Mouse (Mus musculus) monocyte, adult 2 months (primary cell): Measurements from ENCODE around the gene Mid1.

Experiments used
- DNase-seq, 2 experiments: peaks; one replicate each; pipeline ENCODE4 v3.0.0; 2022; ENCODE audit warnings: low spot score in 2 of 2, low read depth in 1 of 2

Gene Mid1

DNA sequence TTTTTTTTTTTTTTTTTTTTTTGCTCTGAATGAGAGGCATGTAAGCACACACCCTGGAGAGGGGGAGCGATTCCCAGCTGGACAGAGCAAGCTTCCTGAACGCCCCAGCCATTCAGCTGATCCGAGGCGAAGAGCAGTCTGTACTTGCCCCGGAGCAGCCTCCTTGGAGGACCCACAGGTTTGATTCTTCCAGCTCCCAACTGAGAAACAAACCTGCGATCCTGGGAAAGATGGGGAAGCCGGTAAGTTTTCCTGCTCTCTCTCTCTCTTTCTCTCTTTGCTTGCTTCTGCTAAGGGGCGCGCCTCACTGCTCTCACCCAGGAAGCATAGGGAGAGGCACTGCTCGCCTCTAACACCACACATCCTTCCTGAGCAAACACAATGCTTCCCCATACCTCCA, at the start of gene Mid1:
Gene Mid1, plus strand, starts transcription at position 69 of the 400 bp plus-strand sequence.
- DNase-seq, result no peak

DNA sequence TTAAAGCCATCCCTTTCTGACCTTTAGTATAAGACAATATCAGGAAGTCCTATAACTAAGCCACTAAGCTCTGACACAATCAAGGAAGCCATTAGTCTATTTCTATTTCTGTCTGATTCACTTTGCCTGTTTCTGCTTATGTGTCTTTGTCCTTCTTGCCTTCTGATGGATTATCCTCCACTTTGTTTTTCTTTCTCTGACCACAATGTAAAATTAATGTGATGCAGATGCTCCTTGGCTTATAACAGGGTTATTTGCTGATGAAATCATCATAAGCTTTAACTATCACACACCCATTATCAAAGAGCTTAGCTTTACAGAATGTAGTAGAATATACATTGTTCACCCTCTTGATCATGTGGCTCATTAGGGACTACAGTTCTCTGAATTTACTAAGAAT, 11.9 kb upstream of the Mid1 start:
- no peak for DNase-seq

DNA sequence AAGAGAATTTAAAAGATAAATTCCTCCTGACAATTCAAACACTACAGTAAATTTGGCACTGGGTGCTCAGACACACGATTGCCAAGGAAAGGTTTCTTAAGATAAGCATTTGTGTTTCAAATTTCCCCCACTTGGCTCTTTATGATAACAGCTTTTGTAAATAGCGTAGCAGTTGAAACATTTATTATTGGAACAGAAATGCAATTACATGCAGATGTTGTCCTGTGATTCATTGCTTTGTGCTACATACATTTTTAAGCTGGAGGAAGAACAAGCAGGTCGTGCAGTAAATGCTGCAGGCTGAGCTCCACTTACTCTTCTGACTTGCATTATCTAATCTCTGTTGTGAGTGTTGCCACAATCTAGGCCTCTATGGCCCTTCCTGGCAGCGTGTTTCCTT, 8.7 kb upstream of the Mid1 start:
- DNase-seq, result no peak

DNA sequence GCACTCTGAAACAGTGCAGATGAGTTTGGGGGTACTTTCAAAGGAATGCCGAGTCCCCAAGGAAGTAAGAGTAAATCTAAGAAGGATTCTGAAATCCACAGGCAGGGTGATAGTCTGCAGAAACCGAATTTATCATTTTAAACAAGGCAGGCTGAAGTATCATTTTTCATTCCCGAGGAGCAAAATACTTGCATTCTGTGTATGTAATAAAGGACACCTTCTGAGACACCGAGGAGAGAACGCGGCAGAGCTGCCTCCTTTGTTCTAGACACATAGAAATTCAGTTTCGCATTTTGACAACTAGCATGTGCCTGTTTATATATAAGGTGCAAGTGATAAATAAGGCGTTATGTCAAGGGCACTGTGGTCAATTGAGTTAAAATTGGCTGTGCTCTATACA, 732 bp downstream of the Mid1 start:
- no peak for DNase-seq

- DNase-seq, result no peak
These were observed 6.2 kb downstream of the Mid1 start for GRCm38 (mm10) chrX:169691217-169691616.

GRCm38 (mm10) chrX:169691675-169692074, 6.7 kb downstream of the Mid1 start:
- no peak for DNase-seq

DNA sequence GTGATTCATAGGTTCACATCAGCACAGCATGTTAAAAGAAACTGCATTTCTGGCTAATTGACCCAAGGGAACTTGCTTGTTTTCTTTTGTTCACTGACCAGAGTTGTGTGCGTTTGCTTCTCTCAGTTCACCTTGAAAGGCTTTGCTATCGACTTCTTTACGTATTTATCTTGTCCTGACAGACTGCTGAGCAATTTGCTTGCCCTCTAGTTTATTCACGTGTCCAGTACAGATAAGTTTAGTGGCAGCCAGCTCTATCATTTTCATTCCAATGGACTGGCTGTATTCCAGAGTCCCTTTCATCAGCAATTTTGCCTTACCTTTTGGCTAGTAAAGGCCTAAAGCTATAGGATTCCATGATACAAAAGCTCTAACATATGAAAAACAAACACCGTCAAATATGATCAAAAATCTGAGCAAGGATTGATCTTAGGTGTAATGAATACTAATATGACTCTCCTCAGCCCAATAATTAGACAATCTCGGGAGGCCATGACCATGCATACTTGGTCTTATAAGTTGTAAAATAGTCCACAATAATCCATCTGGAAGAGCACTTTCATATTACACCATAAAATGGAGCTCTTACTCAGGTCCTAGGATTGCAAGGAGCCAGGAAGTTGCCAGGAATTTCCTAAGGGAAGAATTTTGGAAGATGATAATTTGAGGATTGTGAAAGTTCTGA, 7.4 kb downstream of the Mid1 start:
- no peak for DNase-seq

GRCm38 (mm10) chrX:169704016-169704602, 19.1 kb downstream of the Mid1 start:
- DNase-seq, result no peak

- no peak for DNase-seq
These were observed 38.5 kb downstream of the Mid1 start for GRCm38 (mm10) chrX:169723511-169723910.

DNA sequence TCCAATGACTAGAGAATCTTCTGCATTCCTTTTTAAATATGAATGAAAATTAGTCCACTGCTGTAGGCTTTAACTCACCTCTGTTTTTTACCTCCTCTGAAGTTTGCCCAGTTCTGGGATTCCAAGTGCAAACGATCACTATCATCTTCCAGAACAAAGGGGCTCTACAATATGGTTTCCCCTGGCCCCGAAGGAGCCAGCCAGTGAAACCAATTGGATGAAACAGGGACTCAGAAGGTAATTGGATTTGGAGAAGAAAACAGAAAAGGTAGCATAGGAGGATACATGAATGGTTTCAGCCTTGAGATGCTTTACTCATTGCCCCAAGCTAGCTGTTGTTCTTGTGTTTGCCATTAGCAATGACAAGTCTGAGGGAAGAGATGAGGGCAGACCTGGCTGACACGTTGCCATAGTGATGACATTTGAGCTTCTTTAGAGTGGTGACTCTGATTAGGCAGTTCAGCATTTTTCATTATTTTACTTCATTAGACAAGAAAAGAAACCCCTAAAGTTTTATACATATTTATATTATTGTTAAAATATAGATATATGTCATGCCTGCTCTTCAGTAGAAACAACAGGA, 50.5 kb downstream of the Mid1 start:
- DNase-seq, result no peak

DNA sequence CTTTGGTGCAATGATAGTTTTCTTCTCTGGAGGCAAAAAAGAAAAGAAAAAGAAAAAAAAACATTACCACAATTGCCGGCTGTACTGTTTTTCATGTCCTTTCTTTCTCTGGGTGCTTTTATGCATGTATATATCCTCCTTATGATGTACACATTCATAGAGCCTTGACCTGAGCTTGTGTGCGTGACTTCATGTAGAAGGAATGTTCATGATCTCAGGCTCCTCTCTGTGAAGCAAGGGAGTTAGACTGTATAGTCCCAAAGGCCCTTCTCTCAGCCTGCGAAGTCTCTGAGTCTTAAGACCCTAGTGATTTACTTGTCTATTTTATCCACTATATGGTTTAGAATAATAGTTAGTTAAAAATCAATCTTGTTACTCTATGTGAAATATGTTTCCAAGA, 73.0 kb downstream of the Mid1 start:
- no peak for DNase-seq

- DNase-seq, result no peak
These were observed 94.5 kb downstream of the Mid1 start, which contains the start of gene 4933400A11Rik for GRCm38 (mm10) chrX:169779535-169779934. 4933400A11Rik (minus strand) TSS chrX:169779635.

GRCm38 (mm10) chrX:169789702-169790101, 104.7 kb downstream of the Mid1 start:
- no peak for DNase-seq

GRCm38 (mm10) chrX:169792879-169793278, 107.9 kb downstream of the Mid1 start:
- no peak for DNase-seq

GRCm38 (mm10) chrX:169794421-169794820, 109.4 kb downstream of the Mid1 start:
- DNase-seq, result no peak

- DNase-seq, result peak in 1 of 2 experiments; percentile 5
These were observed 109.9 kb downstream of the Mid1 start for GRCm38 (mm10) chrX:169794831-169795311.

DNA sequence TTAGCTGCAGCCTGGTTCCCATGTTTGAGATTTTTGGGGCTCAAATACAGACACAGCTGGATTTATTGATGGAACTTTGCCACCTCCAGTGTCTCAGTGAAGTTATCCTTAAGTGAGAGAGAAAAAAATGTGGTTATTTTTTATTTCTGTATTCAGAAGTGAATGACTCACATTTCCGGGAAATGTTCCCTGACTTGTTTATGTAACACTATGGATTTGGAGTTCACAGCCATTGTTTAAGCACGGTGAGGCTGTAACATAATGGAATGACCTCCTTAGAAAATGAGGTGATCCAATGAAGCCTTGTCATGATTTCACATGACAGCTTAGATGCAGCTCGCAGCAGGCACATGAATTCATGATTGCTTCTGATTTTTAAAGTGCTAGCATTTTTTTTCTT, 112.1 kb downstream of the Mid1 start:
- no peak for DNase-seq

- DNase-seq, result no peak
These were observed 114.1 kb downstream of the Mid1 start for GRCm38 (mm10) chrX:169798987-169799680.

- no peak for DNase-seq
These were observed 115.2 kb downstream of the Mid1 start for GRCm38 (mm10) chrX:169800238-169800637.

DNA sequence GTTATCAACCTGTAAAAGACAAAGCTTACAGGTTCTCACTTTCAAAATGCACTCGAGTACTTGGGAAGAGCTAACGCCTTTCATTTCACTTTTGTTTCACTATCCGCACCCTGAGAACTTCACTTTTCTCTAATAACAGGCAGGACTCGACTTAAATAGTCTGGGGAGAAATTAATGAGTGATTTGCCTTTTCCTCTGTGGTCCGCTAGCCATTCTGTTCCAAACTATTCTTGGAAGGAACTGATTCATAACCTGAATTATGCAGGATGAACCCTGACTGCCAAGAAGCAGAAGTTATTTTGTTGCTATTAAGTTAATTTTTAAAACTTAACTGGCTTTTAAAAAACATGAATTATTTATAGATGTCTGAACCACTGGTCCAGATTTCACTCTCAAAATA, 120.8 kb downstream of the Mid1 start:
- DNase-seq, result no peak

- DNase-seq, result no peak
These were observed 122.7 kb downstream of the Mid1 start for GRCm38 (mm10) chrX:169807744-169808143.

DNA sequence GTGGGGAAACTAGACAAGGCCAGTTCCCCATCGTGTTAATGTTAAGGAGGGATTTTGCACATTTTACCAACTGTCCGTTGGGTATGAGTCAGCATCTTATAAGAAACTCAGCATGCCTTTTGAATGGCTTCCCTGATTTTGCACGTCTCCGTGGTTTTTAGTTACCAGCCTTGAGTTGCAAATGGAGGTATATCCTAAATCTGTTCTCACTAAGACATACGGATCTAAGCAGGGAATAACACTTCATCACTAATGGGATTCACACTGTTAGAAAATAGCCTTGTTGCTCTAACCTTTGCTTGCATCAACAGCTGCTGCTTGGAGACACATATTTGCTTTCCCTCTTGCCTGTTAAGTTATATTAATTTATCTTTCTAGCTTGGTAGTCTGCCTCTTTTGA, 126.3 kb downstream of the Mid1 start:
- no peak for DNase-seq
